Mouse (Mus musculus): ENCODE measurements around the gene Krtcap3. TPM values are rescaled to one million over a fixed set of nuclear protein-coding genes. Genes with fewer than 3 reads are reported as not detected.

Gene Krtcap3
- polyA plus RNA-seq, 1 experiment from 2014 or later: 71.1 TPM

- peak; percentile 32; the same call in 1 of the 2 replicates for ATAC-seq
- 7% methylated on average over 29 of the region's 29 CpGs for WGBS
- peak overlapping the region; percentile 23; the same call in 1 of the 2 replicates for H3K27ac ChIP-seq (ENCODE audit: low read length)
Measured at GRCm38 (mm10) chr5:31294964-31295605, 43.6 kb downstream of the Krtcap3 start.

GRCm38 (mm10) chr5:31295606-31296141 lies 44.2 kb downstream of the Krtcap3 start, which contains the start of gene Fndc4:
TSS of gene Fndc4 (minus strand) at chr5:31296080.
- peak within 1 kb of the TSS; percentile 23; the same call in 1 of the 2 replicates for H3K27ac ChIP-seq (ENCODE audit: low read length)
- peak within 1 kb of the TSS; percentile 99 for H3K4me2 ChIP-seq (ENCODE audit: low read depth, low read length)
- peak; percentile 53 for ATAC-seq
- H3K36me3 ChIP-seq (ENCODE audit: control insufficient read depth, insufficient read depth, low read length): no peaks in the 10 kb centered on the region
- no peaks in the 10 kb centered on the region for H3K27me3 ChIP-seq (replicated peaks; ENCODE audit: control insufficient read depth, insufficient read depth, low read length)
- H3K4me3 ChIP-seq (ENCODE audit: low read length): peak within 1 kb of the TSS; percentile 64
- H3K4me1 ChIP-seq (ENCODE audit: control insufficient read depth, insufficient read depth, low read length): peaks cover 12% of the 10 kb centered on the region
- H3K9me3 ChIP-seq (ENCODE audit: control insufficient read depth, low read length): no peaks in the 10 kb centered on the region
- whole genome bisulfite sequencing: under 1% methylated on average over 35 of the region's 46 CpGs
- H3K9ac ChIP-seq (ENCODE audit: low read depth, low read length): peak within 1 kb of the TSS; percentile 88

More at GRCm38 (mm10) chr5:31294964-31295605, 43.6 kb downstream of the Krtcap3 start:
- H3K36me3 ChIP-seq (ENCODE audit: control insufficient read depth, insufficient read depth, low read length): no peaks in the 10 kb centered on the region
- H3K4me1 ChIP-seq (ENCODE audit: control insufficient read depth, insufficient read depth, low read length): peaks cover 16% of the 10 kb centered on the region
- peak overlapping the region; percentile 64 for H3K4me3 ChIP-seq (ENCODE audit: low read length)
- no peaks in the 10 kb centered on the region for H3K27me3 ChIP-seq (replicated peaks; ENCODE audit: control insufficient read depth, insufficient read depth, low read length)
- H3K9me3 ChIP-seq (ENCODE audit: control insufficient read depth, low read length): no peaks in the 10 kb centered on the region
- H3K4me2 ChIP-seq (ENCODE audit: low read depth, low read length): peak overlapping the region; percentile 99
- H3K9ac ChIP-seq (ENCODE audit: low read depth, low read length): peak overlapping the region; percentile 88

GRCm38 (mm10) chr5:31297047-31297757 lies 45.7 kb downstream of the Krtcap3 start, which contains the start of gene Gckr:
TSS of gene Gckr (plus strand) at chr5:31297443.
- H3K36me3 ChIP-seq (ENCODE audit: control insufficient read depth, insufficient read depth, low read length): no peaks in the 10 kb centered on the region
- no peak within 1 kb of the TSS for H3K27ac ChIP-seq (ENCODE audit: low read length)
- ATAC-seq: no peak
- H3K4me3 ChIP-seq (ENCODE audit: low read length): no peak within 1 kb of the TSS
- no peak within 1 kb of the TSS for H3K9ac ChIP-seq (ENCODE audit: low read depth, low read length)
- 58% methylated on average over 13 of the region's 13 CpGs for WGBS
- peaks cover 9% of the 10 kb centered on the region for H3K4me1 ChIP-seq (ENCODE audit: control insufficient read depth, insufficient read depth, low read length)
- H3K4me2 ChIP-seq (ENCODE audit: low read depth, low read length): peak within 1 kb of the TSS; percentile 99
- no peaks in the 10 kb centered on the region for H3K9me3 ChIP-seq (ENCODE audit: control insufficient read depth, low read length)
- no peaks in the 10 kb centered on the region for H3K27me3 ChIP-seq (replicated peaks; ENCODE audit: control insufficient read depth, insufficient read depth, low read length)

- Histone ChIP-seq H3K4me1 (ENCODE audit: control insufficient read depth, insufficient read depth, low read length) (peaks cover 9% of the 10 kb centered on the region), H3K27ac (ENCODE audit: low read length) (no peak overlapping the region), H3K9ac (ENCODE audit: low read depth, low read length) (no peak overlapping the region), H3K4me2 (ENCODE audit: low read depth, low read length) (no peak overlapping the region), H3K27me3 (replicated peaks; ENCODE audit: control insufficient read depth, insufficient read depth, low read length) (no peaks in the 10 kb centered on the region), H3K36me3 (ENCODE audit: control insufficient read depth, insufficient read depth, low read length) (no peaks in the 10 kb centered on the region), H3K9me3 (ENCODE audit: control insufficient read depth, low read length) (no peaks in the 10 kb centered on the region), H3K4me3 (ENCODE audit: low read length) (no peak overlapping the region)
- no peak for ATAC-seq
- WGBS: 73% methylated on average over 3 of the region's 3 CpGs
Measured at GRCm38 (mm10) chr5:31297981-31298380, 46.5 kb downstream of the Krtcap3 start.

GRCm38 (mm10) chr5:31298486-31298885 lies 47.0 kb downstream of the Krtcap3 start:
- Histone ChIP-seq H3K4me1 (ENCODE audit: control insufficient read depth, insufficient read depth, low read length) (peaks cover 9% of the 10 kb centered on the region), H3K36me3 (ENCODE audit: control insufficient read depth, insufficient read depth, low read length) (no peaks in the 10 kb centered on the region), H3K9me3 (ENCODE audit: control insufficient read depth, low read length) (no peaks in the 10 kb centered on the region), H3K27ac (ENCODE audit: low read length) (no peak overlapping the region), H3K9ac (ENCODE audit: low read depth, low read length) (no peak overlapping the region), H3K4me3 (ENCODE audit: low read length) (no peak overlapping the region), H3K27me3 (replicated peaks; ENCODE audit: control insufficient read depth, insufficient read depth, low read length) (no peaks in the 10 kb centered on the region), H3K4me2 (ENCODE audit: low read depth, low read length) (no peak overlapping the region)
- no peak for ATAC-seq
- WGBS: 55% methylated on average over 2 of the region's 2 CpGs

GRCm38 (mm10) chr5:31301866-31302265 lies 50.4 kb downstream of the Krtcap3 start:
- no peaks in the 10 kb centered on the region for H3K9me3 ChIP-seq (ENCODE audit: control insufficient read depth, low read length)
- ATAC-seq: no peak
- no peak overlapping the region for H3K4me3 ChIP-seq (ENCODE audit: low read length)
- H3K27me3 ChIP-seq (replicated peaks; ENCODE audit: control insufficient read depth, insufficient read depth, low read length): no peaks in the 10 kb centered on the region
- H3K4me2 ChIP-seq (ENCODE audit: low read depth, low read length): no peak overlapping the region
- no peaks in the 10 kb centered on the region for H3K4me1 ChIP-seq (ENCODE audit: control insufficient read depth, insufficient read depth, low read length)
- WGBS: 73% methylated on average over 8 of the region's 8 CpGs
- H3K27ac ChIP-seq (ENCODE audit: low read length): no peak overlapping the region
- no peak overlapping the region for H3K9ac ChIP-seq (ENCODE audit: low read depth, low read length)
- H3K36me3 ChIP-seq (ENCODE audit: control insufficient read depth, insufficient read depth, low read length): no peaks in the 10 kb centered on the region

Other genes with a start within 250 kb of the Krtcap3 start
- gene Atraid, start 203.4 kb upstream of the Krtcap3 start, polyA plus RNA-seq (2015; fragmentation: Nextera tagmentation; extraction: Ambion mirVana): 180 and 190 TPM in 2 replicates
- gene Slc5a6, start 202.8 kb upstream of the Krtcap3 start, polyA plus RNA-seq (2015; fragmentation: Nextera tagmentation; extraction: Ambion mirVana): 18.8 TPM in 2 replicates
- gene Cad, start 196.9 kb upstream of the Krtcap3 start, polyA plus RNA-seq (2015; fragmentation: Nextera tagmentation; extraction: Ambion mirVana): 16.8 and 18.2 TPM in 2 replicates
- gene Dnajc5g, start 145.4 kb upstream of the Krtcap3 start, polyA plus RNA-seq (2015; fragmentation: Nextera tagmentation; extraction: Ambion mirVana): not detected in 2 replicates
- gene Slc30a3, start 143.5 kb upstream of the Krtcap3 start, polyA plus RNA-seq (2015; fragmentation: Nextera tagmentation; extraction: Ambion mirVana): 0.12 and 0.15 TPM in 2 replicates
- not detected in 2 replicates for gene Trim54, start 135.0 kb upstream of the Krtcap3 start, polyA plus RNA-seq (2015; fragmentation: Nextera tagmentation; extraction: Ambion mirVana)
- gene Ucn, start 112.9 kb upstream of the Krtcap3 start, polyA plus RNA-seq (2015; fragmentation: Nextera tagmentation; extraction: Ambion mirVana): not detected in 2 replicates
- 80.3 and 84.4 TPM in 2 replicates for gene Mpv17, start 97.4 kb upstream of the Krtcap3 start, polyA plus RNA-seq (2015; fragmentation: Nextera tagmentation; extraction: Ambion mirVana)
- 1.1 TPM in 2 replicates for gene Gm29609, start 71.8 kb upstream of the Krtcap3 start, polyA plus RNA-seq (2015; fragmentation: Nextera tagmentation; extraction: Ambion mirVana)
- 56.4 and 60.3 TPM in 2 replicates for gene Gtf3c2, start 71.5 kb upstream of the Krtcap3 start, polyA plus RNA-seq (2015; fragmentation: Nextera tagmentation; extraction: Ambion mirVana)
- 143 and 149 TPM in 2 replicates for gene Snx17, start 58.5 kb upstream of the Krtcap3 start, polyA plus RNA-seq (2015; fragmentation: Nextera tagmentation; extraction: Ambion mirVana)
- 67.1 and 67.6 TPM in 2 replicates for gene Eif2b4, start 58.3 kb upstream of the Krtcap3 start, polyA plus RNA-seq (2015; fragmentation: Nextera tagmentation; extraction: Ambion mirVana)
- 5.5 and 6.0 TPM in 2 replicates for gene Zfp513, start 49.4 kb upstream of the Krtcap3 start, polyA plus RNA-seq (2015; fragmentation: Nextera tagmentation; extraction: Ambion mirVana)
- 110 and 122 TPM in 2 replicates for gene Ppm1g, start 31.0 kb upstream of the Krtcap3 start, polyA plus RNA-seq (2015; fragmentation: Nextera tagmentation; extraction: Ambion mirVana)
- 132 and 140 TPM in 2 replicates for gene Nrbp1, start 10.8 kb upstream of the Krtcap3 start, polyA plus RNA-seq (2015; fragmentation: Nextera tagmentation; extraction: Ambion mirVana)
- gene Gm9970, start 10.5 kb upstream of the Krtcap3 start, polyA plus RNA-seq (2015; fragmentation: Nextera tagmentation; extraction: Ambion mirVana): 0.27 TPM in 1 of 2 replicates, not detected in the other
- gene Ift172, start 39.4 kb downstream of the Krtcap3 start, polyA plus RNA-seq (2015; fragmentation: Nextera tagmentation; extraction: Ambion mirVana): 19.5 and 21.5 TPM in 2 replicates
- 18.3 and 19.3 TPM in 2 replicates for gene Fndc4, start 44.4 kb downstream of the Krtcap3 start, polyA plus RNA-seq (2015; fragmentation: Nextera tagmentation; extraction: Ambion mirVana)
- 0.80 and 1.2 TPM in 2 replicates for gene Gckr, start 45.8 kb downstream of the Krtcap3 start, polyA plus RNA-seq (2015; fragmentation: Nextera tagmentation; extraction: Ambion mirVana)
- gene Zfp512, start 200.7 kb downstream of the Krtcap3 start, polyA plus RNA-seq (2015; fragmentation: Nextera tagmentation; extraction: Ambion mirVana): 28.9 and 31.2 TPM in 2 replicates
- 0.09 TPM in 1 of 2 replicates, not detected in the other for gene 4930548H24Rik, start 234.0 kb downstream of the Krtcap3 start, polyA plus RNA-seq (2015; fragmentation: Nextera tagmentation; extraction: Ambion mirVana)
- 43.5 and 53.3 TPM in 2 replicates for gene Gpn1, start 243.1 kb downstream of the Krtcap3 start, polyA plus RNA-seq (2015; fragmentation: Nextera tagmentation; extraction: Ambion mirVana)